Mouse (Mus musculus) lung, postnatal 0 days (tissue): ENCODE data around the gene Hmx2. TPM values are rescaled to one million over a fixed set of nuclear protein-coding genes. Genes with fewer than 3 reads are reported as not detected.

ENCODE experiments used
- ATAC-seq: fragments of 200-750 bp; cut with Nextera tagmentation; 2 replicates; pipeline ENCODE4 v1.8.0; 2017; ENCODE audit warnings: moderate library complexity
- DNase-seq: peaks from one replicate; pipeline ENCODE4 v3.0.0-alpha.2; 2016; ENCODE audit warnings: low spot score
- H3K27ac ChIP-seq: fragments of 300-500 bp; sonication (generic); 2 replicates; pipeline ENCODE4 v1.5.1; 2014; ENCODE audit warnings: antibody characterized with exemption, mild to moderate bottlenecking, low read length, mixed read lengths
- H3K27me3 ChIP-seq: fragments of 300-500 bp; sonication (generic); replicated peaks from 2 replicates; pipeline ENCODE4 v1.6.1; 2014; ENCODE audit warnings: low read length, mixed read lengths; ENCODE audit not compliant: insufficient read depth
- H3K36me3 ChIP-seq: fragments of 300-500 bp; sonication (generic); 2 replicates; pipeline ENCODE4 v1.6.1; 2014; ENCODE audit warnings: low read length, mixed read lengths; ENCODE audit not compliant: insufficient read depth
- H3K4me1 ChIP-seq: fragments of 300-500 bp; sonication (generic); 2 replicates; pipeline ENCODE4 v1.6.1; 2014; ENCODE audit warnings: antibody characterized with exemption, low read depth, low read length, mixed read lengths; ENCODE audit not compliant: insufficient read depth
- H3K4me2 ChIP-seq: fragments of 300-500 bp; sonication (generic); replicated peaks from 2 replicates; pipeline ENCODE4 v1.6.1; 2014; ENCODE audit warnings: low read depth, mild to moderate bottlenecking, low read length, moderate library complexity, mixed read lengths
- H3K4me3 ChIP-seq: fragments of 300-500 bp; sonication (generic); 2 replicates; pipeline ENCODE4 v1.5.1; 2014; ENCODE audit warnings: low read depth, low read length
- H3K9ac ChIP-seq: fragments of 300-500 bp; sonication (generic); replicated peaks from 2 replicates; pipeline ENCODE4 v1.6.1; 2014; ENCODE audit warnings: low read depth, mild to moderate bottlenecking
- H3K9me3 ChIP-seq: fragments of 300-500 bp; sonication (generic); 2 replicates; pipeline ENCODE4 v1.6.1; 2016; ENCODE audit warnings: low read length, mixed read lengths
- CTCF ChIP-seq: IDR thresholded peaks from 2 replicates; pipeline ENCODE4 v1.5.1; 2016; ENCODE audit warnings: antibody characterized with exemption, mild to moderate bottlenecking
- EP300 ChIP-seq: IDR thresholded peaks from 2 replicates; pipeline ENCODE4 v1.6.1; 2016; ENCODE audit warnings: antibody characterized with exemption, mild to moderate bottlenecking, control low read depth
- WGBS: fragments of 180-500 bp; shearing (Covaris S2); extraction: QIAGEN DNeasy Blood & Tissue Kit; methylation state at CpG from one replicate; pipeline ENCODE4 v1.1.7; 2014; 5-methylcytosine and 5-hydroxymethylcytosine counted together
- polyA plus RNA-seq: library from polyadenylated mRNA; unstranded; fragments of >200 nt; fragmentation: Nextera tagmentation; extraction: Ambion mirVana; gene quantifications from 2 replicates; pipeline ENCODE4 v1.2.1, GENCODE M21; 2015

Gene Hmx2
- polyA plus RNA-seq, 1 experiment from 2014 or later = not detected

DNA sequence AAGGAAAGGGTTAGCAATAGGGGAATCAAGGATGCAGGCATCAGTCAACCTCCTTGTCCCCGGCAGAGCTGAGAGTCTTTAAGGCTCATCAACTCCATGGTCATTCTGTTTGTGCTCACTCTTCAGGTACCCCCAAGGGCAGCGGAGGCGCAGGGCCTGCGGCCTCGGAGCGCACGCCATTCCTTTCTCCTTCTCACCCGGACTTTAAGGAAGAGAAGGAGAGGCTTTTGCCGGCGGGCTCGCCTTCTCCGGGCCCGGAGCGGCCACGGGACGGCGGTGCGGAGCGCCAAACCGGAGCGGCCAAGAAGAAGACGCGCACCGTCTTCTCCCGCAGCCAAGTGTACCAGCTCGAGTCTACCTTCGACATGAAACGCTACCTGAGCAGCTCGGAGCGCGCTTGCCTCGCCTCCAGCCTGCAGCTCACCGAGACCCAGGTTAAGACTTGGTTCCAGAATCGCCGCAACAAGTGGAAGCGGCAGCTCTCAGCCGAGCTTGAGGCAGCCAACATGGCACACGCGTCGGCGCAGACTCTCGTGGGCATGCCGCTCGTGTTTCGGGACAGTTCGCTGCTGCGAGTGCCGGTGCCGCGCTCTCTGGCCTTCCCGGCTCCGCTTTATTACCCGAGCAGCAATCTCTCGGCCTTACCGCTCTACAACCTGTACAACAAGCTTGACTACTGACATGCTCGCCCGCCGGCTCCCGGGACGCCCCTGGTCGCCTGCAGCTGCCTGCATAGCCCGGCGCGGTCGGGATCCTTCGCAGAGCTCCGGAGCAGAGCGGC, 6.9 kb downstream of the Hmx2 start:
- ATAC-seq (no peak), DNase-seq (no peak)
- H3K36me3 ChIP-seq = no peaks in the 10 kb centered on the region
- H3K27me3 ChIP-seq = peaks cover 79% of the 10 kb centered on the region
- WGBS = under 1% methylated on average over 68 of the region's 68 CpGs
- no peak overlapping the region for H3K9ac ChIP-seq
- peak overlapping the region; percentile 37; the same call in 1 of the 2 replicates for H3K4me2 ChIP-seq
- H3K9me3 ChIP-seq = no peaks in the 10 kb centered on the region
- TF ChIP-seq CTCF = peak; percentile 23
- no peak for TF ChIP-seq EP300
- H3K4me3 ChIP-seq = 0 out of 2 replicates have a peak overlapping the region, but pooled peaks have one; percentile 14
- peaks cover 7% of the 10 kb centered on the region for H3K4me1 ChIP-seq
- H3K27ac ChIP-seq = no peak overlapping the region

DNA sequence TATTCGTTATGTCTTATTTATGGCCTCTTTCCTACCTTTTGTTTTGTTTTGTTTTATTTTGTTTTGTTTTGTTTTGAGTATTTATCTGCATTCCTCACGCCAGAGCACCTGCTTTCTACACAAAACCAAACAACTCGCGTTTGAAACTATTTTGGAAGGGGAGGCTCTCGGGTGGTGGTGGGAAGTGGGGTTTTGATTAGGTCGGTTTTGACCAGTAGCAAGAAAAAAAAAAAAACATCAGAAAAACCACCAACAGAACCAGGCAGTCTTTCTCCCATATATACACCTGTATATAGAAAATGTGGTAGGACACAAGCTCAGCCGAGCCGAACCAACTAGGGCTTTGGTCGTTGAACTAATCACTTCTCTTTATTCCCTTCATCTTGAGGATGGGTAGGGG, 7.5 kb downstream of the Hmx2 start:
- WGBS = 2% methylated on average over 9 of the region's 9 CpGs
- TF ChIP-seq CTCF (no peak), EP300 (no peak)
- H3K27me3 ChIP-seq = peaks cover 72% of the 10 kb centered on the region
- H3K4me1 ChIP-seq = peaks cover 7% of the 10 kb centered on the region
- H3K9me3 ChIP-seq = no peaks in the 10 kb centered on the region
- no peak overlapping the region for H3K27ac ChIP-seq
- no peak for DNase-seq
- ATAC-seq = no peak
- H3K36me3 ChIP-seq = no peaks in the 10 kb centered on the region
- peak overlapping the region; percentile 37; the same call in 1 of the 2 replicates for H3K4me2 ChIP-seq
- no peak overlapping the region for H3K4me3 ChIP-seq
- H3K9ac ChIP-seq = no peak overlapping the region

DNA sequence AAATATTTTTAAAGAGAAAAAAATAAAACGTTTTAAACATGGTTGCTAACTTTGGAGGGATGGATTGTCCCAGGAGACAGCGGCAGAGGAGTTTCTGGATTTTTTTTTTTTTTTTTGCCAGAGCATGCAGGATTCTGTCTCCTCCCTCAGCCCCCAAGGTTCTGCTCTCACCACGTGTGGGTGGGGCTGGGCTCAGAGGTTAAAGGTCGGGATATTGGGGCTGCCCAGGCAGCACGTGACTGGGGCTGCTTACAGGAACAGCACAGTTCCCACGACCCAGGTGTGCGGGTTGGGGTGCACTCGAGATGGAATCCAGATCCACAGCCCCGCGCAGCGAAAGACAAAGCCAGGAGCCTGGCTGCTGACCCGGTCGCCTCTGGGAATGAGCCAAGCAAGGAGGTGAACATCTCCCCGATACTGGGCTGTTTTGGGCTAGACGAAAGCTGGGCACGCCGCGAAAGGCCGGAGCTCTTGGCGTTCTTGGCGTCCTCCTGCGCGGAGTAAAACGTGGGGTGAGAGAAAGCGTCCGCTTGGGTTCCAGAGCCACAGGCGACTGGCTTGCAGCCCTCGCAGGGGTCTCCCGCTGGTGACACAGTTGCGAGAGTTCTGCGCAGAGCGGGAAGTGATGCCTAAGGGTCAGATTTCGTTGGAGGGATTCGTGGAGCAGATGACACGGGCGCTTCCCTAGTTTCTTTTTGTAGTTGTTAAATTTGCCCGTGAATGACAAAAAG, 8.1 kb downstream of the Hmx2 start:
- DNase-seq = no peak
- H3K9ac ChIP-seq = no peak overlapping the region
- TF ChIP-seq CTCF = no peak
- no peak for TF ChIP-seq EP300
- peaks cover 7% of the 10 kb centered on the region for H3K4me1 ChIP-seq
- H3K4me3 ChIP-seq = 0 out of 2 replicates have a peak overlapping the region, but pooled peaks have one; percentile 2
- WGBS = under 1% methylated on average over 37 of the region's 37 CpGs
- no peak for ATAC-seq
- no peaks in the 10 kb centered on the region for H3K9me3 ChIP-seq
- H3K4me2 ChIP-seq = no peak overlapping the region
- peaks cover 66% of the 10 kb centered on the region for H3K27me3 ChIP-seq
- H3K36me3 ChIP-seq = no peaks in the 10 kb centered on the region
- no peak overlapping the region for H3K27ac ChIP-seq

DNA sequence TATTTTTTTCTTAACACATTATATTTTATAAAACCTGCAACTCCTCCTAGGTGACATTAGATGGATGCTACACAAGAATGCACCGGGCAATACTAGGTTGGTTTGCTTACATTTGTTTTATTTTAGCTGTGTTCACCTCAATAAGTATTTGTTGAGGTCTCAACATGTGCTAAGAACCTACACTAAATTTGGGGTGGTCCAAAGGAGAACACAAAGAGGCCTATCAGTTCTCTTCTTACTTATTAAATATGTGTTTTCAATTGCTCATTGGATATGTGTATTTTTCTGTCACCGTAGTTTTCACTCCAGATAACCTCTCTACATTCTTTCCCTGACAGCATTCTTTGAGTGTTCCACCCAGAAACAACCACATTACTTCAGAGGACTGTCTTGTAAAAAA, 9.2 kb downstream of the Hmx2 start:
- no peak for TF ChIP-seq CTCF
- no peak for TF ChIP-seq EP300
- H3K4me2 ChIP-seq = no peak overlapping the region
- ATAC-seq = no peak
- H3K27me3 ChIP-seq = peaks cover 56% of the 10 kb centered on the region
- WGBS = 20% methylated on average over 2 of the region's 2 CpGs
- H3K9ac ChIP-seq = no peak overlapping the region
- DNase-seq = no peak
- no peak overlapping the region for H3K27ac ChIP-seq
- no peaks in the 10 kb centered on the region for H3K36me3 ChIP-seq
- no peak overlapping the region for H3K4me3 ChIP-seq
- H3K4me1 ChIP-seq = peaks cover 7% of the 10 kb centered on the region
- no peaks in the 10 kb centered on the region for H3K9me3 ChIP-seq

DNA sequence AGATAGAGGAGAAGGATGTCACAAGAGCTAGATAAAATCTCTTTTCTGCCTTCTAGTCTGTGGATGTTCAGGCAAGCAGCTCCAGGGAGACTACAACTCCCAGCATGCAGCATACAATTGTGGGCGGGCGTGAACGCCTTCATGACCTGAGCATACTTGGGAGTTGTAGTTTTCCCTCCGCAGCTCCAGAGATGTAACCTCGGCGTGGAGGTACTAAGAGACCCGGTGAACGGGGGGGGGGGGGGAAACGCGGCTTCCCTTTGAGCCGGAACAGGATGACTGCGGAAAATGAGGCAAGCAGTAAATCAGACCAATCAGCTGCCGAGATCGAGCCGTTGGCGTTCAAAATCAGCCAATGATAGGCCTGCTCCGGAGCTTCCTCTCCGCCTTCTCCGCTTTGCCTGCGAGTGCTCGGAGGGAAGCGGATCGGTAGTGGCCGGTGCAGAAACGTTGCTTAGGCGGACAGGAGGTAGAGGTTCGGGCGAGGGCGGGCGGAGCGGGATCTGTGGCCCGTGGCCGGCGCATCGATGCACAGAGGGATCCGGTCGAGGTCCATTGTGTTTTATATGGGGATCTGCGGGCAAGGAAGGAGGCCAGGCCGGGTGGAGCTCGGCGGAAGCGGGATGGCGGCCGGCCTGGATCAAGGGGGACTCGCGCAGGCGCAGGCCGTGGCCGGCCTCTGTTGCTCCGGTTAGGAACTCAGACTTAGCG, 11.6 kb downstream of the Hmx2 start, which contains the start of gene Bub3:
Gene Bub3 (plus strand): TSS at position 237 of the 711 bp plus-strand sequence.
- DNase-seq (peak; percentile 99), ATAC-seq (peak; percentile 95)
- Histone ChIP-seq H3K4me2 (peak within 1 kb of the TSS; percentile 73), H3K36me3 (peaks cover 4% of the 10 kb centered on the region; the same call in 1 of the 2 replicates), H3K9ac (peak within 1 kb of the TSS; percentile 50), H3K27me3 (peaks cover 34% of the 10 kb centered on the region), H3K4me1 (peaks cover 4% of the 10 kb centered on the region; the same call in 1 of the 2 replicates), H3K4me3 (peak within 1 kb of the TSS; percentile 70), H3K9me3 (no peaks in the 10 kb centered on the region), H3K27ac (peak within 1 kb of the TSS; percentile 80)
- TF ChIP-seq CTCF (no peak), EP300 (no peak)
- under 1% methylated on average over 45 of the region's 51 CpGs for WGBS

DNA sequence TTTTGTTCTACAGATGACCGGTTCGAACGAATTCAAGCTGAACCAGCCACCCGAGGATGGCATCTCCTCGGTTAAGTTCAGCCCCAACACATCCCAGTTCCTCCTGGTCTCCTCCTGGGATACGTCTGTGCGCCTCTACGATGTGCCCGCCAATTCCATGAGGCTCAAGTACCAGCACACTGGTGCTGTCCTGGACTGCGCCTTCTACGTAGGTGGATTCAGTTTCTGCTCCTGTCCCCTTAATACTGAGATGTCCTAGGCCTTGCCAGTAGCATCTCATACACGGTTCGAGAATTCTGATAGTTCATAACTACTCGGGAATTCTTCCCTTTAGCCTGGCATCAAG, 12.1 kb downstream of the Hmx2 start:
- 1% methylated on average over 14 of the region's 14 CpGs for WGBS
- H3K9me3 ChIP-seq = no peaks in the 10 kb centered on the region
- peaks cover 4% of the 10 kb centered on the region; the same call in 1 of the 2 replicates for H3K36me3 ChIP-seq
- peaks cover 29% of the 10 kb centered on the region for H3K27me3 ChIP-seq
- peak overlapping the region; percentile 73 for H3K4me2 ChIP-seq
- peaks cover 2% of the 10 kb centered on the region; the same call in 1 of the 2 replicates for H3K4me1 ChIP-seq
- H3K27ac ChIP-seq = peak overlapping the region; percentile 80
- no peak for DNase-seq
- H3K9ac ChIP-seq = peak overlapping the region; percentile 50
- peak; percentile 15 for ATAC-seq
- H3K4me3 ChIP-seq = peak overlapping the region; percentile 70
- no peak for TF ChIP-seq CTCF
- no peak for TF ChIP-seq EP300
